Mouse (Mus musculus): ENCODE measurements at regions not wholly inside any gene's neighbourhood (a gene's known extent, or its start where the extent isn't known, plus 50 kb on each side); places are given as distances from the start of the nearest gene placed in this dataset.

DNA sequence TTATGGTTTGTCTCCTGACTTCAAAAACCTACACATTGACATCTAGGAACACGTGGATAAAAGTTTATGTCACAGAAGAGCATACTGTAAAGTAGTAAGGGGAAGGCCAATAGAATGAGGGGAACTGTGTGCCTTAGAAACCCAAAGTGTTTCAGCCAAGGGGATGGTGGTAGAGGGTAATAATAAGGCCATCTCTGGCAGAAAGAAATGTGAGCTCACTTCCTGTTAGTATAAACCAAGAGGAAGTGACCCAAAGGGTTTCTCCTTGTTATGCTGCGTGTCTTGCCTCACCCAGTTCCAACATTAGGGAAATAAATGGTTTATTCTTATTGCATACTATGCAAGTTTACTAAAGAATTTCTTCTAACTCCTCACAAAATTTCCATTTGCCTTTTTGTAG, 2982.4 kb upstream of the Lrrc6 start:
- no peak overlapping the region for H3K4me3 ChIP-seq
- no peak for ATAC-seq
- H3K9ac ChIP-seq: no peak overlapping the region
- H3K36me3 ChIP-seq: no peaks in the 10 kb centered on the region
- no peaks in the 10 kb centered on the region for H3K9me3 ChIP-seq (replicated peaks)
- H3K27ac ChIP-seq: no peak overlapping the region
- WGBS (ENCODE audit: insufficient replicate concordance): 40% methylated on average over 2 of the region's 2 CpGs
- H3K27me3 ChIP-seq (replicated peaks): no peaks in the 10 kb centered on the region
- H3K4me1 ChIP-seq: no peaks in the 10 kb centered on the region
- no peak overlapping the region for H3K4me2 ChIP-seq

DNA sequence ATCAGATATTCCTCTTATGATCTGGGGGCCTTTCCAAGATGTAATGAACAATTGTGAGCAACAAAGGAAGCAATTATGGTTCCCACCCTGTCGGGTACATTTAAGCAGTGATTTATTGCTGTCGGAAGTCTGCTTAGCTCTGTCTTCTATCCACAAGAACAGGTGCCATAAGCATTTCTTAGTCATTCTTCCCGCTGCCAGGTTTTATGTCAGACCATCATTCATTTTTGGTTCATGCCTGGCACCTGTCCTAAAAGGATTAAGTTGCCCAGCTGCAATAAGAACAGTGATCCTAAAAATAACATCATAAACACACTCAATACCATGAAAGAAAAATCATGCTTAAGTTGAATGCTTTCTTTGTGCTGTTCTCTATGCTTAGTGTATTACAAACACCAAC, 2980.4 kb upstream of the Lrrc6 start:
- no peak for ATAC-seq
- Histone ChIP-seq H3K4me2 (no peak overlapping the region), H3K4me3 (no peak overlapping the region), H3K4me1 (no peaks in the 10 kb centered on the region), H3K9ac (no peak overlapping the region), H3K27me3 (replicated peaks) (no peaks in the 10 kb centered on the region), H3K27ac (no peak overlapping the region), H3K36me3 (no peaks in the 10 kb centered on the region), H3K9me3 (replicated peaks) (no peaks in the 10 kb centered on the region)
- 55% methylated on average over 3 of the region's 3 CpGs for WGBS (ENCODE audit: insufficient replicate concordance)

DNA sequence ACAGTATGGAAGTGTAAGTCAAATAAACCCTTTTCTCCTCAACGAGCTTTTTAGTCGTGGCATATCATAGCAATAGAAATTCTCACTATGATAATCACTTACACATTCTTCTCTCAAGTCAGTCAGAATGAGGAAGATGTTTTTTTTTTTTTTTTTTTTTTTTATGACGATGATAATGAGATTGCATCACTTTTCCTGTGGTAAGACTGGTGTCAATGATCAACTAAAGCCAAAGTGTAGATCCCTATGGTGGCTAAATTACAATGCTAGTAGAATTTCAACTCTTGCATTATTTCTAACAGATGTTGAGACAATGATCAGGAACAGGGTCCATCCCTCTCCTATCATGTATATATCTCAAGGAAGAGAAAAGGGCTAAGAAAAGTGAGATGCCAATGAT, 2976.3 kb upstream of the Lrrc6 start:
- ATAC-seq: no peak
- no peaks in the 10 kb centered on the region for H3K4me1 ChIP-seq
- H3K4me3 ChIP-seq: no peak overlapping the region
- no peak overlapping the region for H3K4me2 ChIP-seq
- H3K9ac ChIP-seq: no peak overlapping the region
- WGBS (ENCODE audit: insufficient replicate concordance): 52% methylated on average over 3 of the region's 3 CpGs
- no peak overlapping the region for H3K27ac ChIP-seq
- no peaks in the 10 kb centered on the region for H3K36me3 ChIP-seq
- H3K27me3 ChIP-seq (replicated peaks): no peaks in the 10 kb centered on the region
- H3K9me3 ChIP-seq (replicated peaks): no peaks in the 10 kb centered on the region

DNA sequence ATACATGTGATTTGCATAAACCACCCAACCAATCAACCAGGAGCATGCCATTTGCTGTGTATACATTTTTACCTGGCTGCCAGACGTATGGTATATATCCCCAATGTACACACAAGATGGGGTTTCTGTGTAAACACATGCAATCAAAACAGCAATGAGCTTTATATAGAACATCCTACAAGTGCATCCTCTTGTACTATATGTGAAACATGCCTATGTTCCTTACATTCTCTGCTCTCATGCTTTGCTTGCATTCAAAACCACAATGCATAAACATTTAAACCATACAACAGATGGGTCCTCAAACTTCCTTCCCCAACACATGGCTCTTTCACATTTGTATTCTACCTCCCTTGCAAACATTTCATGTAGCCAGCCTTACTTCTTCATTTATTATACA, 2968.9 kb upstream of the Lrrc6 start:
- H3K4me3 ChIP-seq: no peak overlapping the region
- WGBS (ENCODE audit: insufficient replicate concordance): 54% methylated on average over 1 of the region's 1 CpGs
- ATAC-seq: no peak
- H3K9me3 ChIP-seq (replicated peaks): no peaks in the 10 kb centered on the region
- H3K27me3 ChIP-seq (replicated peaks): no peaks in the 10 kb centered on the region
- H3K27ac ChIP-seq: no peak overlapping the region
- H3K4me1 ChIP-seq: no peaks in the 10 kb centered on the region
- H3K9ac ChIP-seq: no peak overlapping the region
- no peak overlapping the region for H3K4me2 ChIP-seq
- no peaks in the 10 kb centered on the region for H3K36me3 ChIP-seq

DNA sequence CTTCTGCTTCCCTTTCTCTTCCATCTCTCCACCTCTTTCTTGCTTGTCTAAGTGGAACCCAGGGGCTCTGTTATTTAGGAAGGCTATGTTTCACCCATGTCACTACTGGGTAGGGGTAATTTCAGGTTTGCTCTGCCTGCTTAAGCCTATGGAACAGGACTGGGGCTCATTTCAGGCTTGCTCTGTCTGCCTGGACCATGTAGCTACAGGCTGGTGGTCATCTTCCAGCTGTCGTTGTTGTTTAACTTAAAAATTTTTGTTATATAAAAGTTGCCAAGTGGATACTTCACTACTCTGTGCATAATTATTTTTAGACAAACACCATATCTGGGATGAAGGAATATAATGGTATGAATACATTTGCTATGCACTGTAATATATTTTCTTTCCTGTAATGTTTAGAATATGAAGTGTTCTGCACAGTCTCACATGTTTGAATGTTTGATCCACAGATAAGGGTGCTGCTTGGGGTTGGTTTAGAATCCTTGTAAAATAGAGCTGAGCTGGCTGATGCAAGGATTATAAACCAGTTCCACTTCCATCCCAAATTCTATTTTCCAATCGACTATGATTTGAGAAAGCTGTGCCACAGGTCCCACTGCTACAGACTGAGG, 2960.0 kb upstream of the Lrrc6 start:
- Histone ChIP-seq H3K9ac (no peak overlapping the region), H3K27me3 (replicated peaks) (no peaks in the 10 kb centered on the region), H3K27ac (no peak overlapping the region), H3K4me1 (no peaks in the 10 kb centered on the region), H3K4me3 (no peak overlapping the region), H3K36me3 (no peaks in the 10 kb centered on the region), H3K9me3 (replicated peaks) (no peaks in the 10 kb centered on the region), H3K4me2 (no peak overlapping the region)
- no peak for ATAC-seq
- WGBS (ENCODE audit: insufficient replicate concordance): 54% methylated on average over 2 of the region's 2 CpGs

DNA sequence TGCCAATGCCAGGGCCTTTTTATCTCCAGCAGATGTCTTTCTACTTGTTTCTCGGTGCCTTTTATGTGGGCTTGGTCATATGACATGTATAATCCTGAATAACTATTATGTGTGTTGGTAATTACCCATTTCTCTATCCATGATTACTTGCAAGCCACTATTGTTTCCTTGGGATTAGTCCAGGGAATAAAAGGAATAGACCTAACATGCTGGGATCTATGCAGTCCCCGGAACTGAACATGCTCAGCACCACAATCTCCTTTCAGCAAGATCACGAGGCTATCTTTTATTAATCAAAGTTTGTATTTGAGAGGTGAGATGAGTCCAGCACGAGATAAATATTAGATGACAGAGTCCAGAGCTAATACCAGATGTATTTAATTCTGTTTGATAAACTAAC, 2956.8 kb upstream of the Lrrc6 start:
- Histone ChIP-seq H3K27ac (no peak overlapping the region), H3K36me3 (no peaks in the 10 kb centered on the region), H3K9me3 (replicated peaks) (no peaks in the 10 kb centered on the region), H3K9ac (no peak overlapping the region), H3K27me3 (replicated peaks) (no peaks in the 10 kb centered on the region), H3K4me1 (no peaks in the 10 kb centered on the region), H3K4me3 (no peak overlapping the region), H3K4me2 (no peak overlapping the region)
- 55% methylated on average over 4 of the region's 4 CpGs for WGBS (ENCODE audit: insufficient replicate concordance)
- no peak for ATAC-seq

DNA sequence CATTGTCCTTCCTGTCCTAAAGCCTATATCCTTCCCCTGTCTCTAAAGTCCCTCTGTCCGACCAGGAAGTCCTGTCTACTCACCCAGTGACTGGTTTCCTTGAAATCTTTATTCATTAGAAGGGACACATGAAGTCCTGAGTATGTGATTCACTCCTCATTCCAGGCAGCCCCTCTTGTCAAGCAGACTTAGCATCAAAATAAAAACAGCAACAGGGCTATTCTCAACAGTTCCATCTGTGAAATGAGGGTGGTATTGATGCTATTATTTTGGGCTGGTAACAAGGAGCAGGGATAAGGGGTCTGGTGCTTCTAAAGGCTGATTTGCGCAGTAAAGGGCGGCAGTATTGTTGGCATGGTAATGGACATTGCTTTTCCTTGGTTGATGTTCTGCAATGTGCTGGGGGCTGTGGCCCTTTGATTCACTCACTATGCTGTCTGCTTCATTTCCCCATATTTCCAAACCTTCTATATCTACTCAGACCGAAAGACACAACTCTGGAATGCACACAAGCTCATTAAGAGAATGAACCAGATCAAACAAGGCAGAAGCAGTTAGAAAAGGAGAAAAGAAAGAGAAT, 2955.6 kb upstream of the Lrrc6 start:
- H3K36me3 ChIP-seq: no peaks in the 10 kb centered on the region
- no peak overlapping the region for H3K4me2 ChIP-seq
- H3K9ac ChIP-seq: no peak overlapping the region
- H3K27me3 ChIP-seq (replicated peaks): no peaks in the 10 kb centered on the region
- H3K9me3 ChIP-seq (replicated peaks): no peaks in the 10 kb centered on the region
- ATAC-seq: no peak
- no peak overlapping the region for H3K27ac ChIP-seq
- 60% methylated on average over 4 of the region's 4 CpGs for WGBS (ENCODE audit: insufficient replicate concordance)
- H3K4me1 ChIP-seq: no peaks in the 10 kb centered on the region
- H3K4me3 ChIP-seq: no peak overlapping the region

DNA sequence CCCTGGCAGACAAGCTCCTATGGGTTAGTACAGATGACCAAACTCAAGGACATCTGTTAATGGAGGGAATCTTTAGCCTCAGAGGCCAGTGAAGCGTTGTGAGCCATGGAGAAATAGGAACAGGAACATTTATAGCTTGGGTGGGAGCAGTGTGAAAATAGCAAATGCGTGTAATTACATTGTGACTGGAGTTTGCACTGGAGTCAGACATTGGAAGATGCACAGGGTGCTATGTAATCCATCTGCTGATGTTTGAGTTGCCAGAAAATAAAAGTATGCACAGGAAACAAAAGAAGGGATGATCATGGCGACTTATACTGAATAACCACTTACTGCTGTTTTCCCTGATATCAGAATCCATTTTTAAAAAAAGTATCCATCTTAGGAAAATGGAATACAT, 2940.3 kb upstream of the Lrrc6 start:
- ATAC-seq: no peak
- Histone ChIP-seq H3K4me2 (no peak overlapping the region), H3K4me3 (no peak overlapping the region), H3K27me3 (replicated peaks) (no peaks in the 10 kb centered on the region), H3K9me3 (replicated peaks) (no peaks in the 10 kb centered on the region), H3K27ac (no peak overlapping the region), H3K4me1 (no peaks in the 10 kb centered on the region), H3K36me3 (no peaks in the 10 kb centered on the region), H3K9ac (no peak overlapping the region)
- WGBS (ENCODE audit: insufficient replicate concordance): 55% methylated on average over 3 of the region's 3 CpGs

DNA sequence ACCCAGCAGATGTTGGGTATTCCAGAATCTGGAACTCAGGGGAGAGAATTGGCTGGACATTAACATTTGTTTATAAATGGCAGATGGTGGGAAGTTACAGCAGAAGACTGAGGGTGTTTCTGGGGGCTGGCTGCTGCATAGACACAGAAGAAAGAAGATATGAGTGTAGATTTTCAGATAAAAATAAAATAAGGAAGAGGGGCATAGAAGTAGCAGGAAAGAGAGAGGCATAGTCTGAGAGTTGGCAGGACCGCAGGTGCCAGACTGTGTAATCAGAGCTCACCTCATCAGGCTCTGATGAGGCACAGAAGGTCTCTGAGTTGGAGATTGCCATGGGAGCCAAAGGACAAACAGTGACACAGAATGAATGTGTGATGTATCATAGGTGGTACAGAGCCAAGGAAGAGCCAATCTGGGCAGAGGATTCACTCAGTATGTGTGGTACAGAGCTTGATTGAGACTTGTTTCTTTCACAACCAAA, 2912.9 kb upstream of the Lrrc6 start:
- Histone ChIP-seq H3K4me3 (no peak overlapping the region), H3K27me3 (replicated peaks) (no peaks in the 10 kb centered on the region), H3K9ac (no peak overlapping the region), H3K36me3 (no peaks in the 10 kb centered on the region), H3K9me3 (replicated peaks) (no peaks in the 10 kb centered on the region), H3K4me1 (no peaks in the 10 kb centered on the region), H3K4me2 (no peak overlapping the region), H3K27ac (no peak overlapping the region)
- WGBS (ENCODE audit: insufficient replicate concordance): 87% methylated on average over 1 of the region's 1 CpGs
- ATAC-seq: no peak

DNA sequence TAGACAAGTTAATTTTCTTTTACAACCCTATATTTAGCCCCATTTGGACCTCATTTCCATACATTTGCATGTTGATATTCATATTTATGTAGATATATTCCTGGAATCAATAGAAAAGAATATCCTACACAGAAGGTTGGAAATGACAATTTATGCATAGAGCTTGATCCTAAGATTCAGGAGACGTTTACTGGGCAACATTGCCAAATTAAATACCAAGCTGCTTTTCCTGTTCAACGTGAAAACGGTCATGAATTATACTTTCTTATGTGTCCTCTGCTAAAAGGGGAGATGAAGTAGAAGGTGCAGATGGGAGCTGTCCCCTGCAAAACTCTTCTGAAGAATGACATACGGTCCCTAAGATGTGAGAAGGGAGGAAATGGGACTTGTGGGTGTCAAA, 2888.9 kb upstream of the Lrrc6 start:
- no peak overlapping the region for H3K27ac ChIP-seq
- no peak overlapping the region for H3K4me3 ChIP-seq
- no peaks in the 10 kb centered on the region for H3K27me3 ChIP-seq (replicated peaks)
- H3K36me3 ChIP-seq: no peaks in the 10 kb centered on the region
- no peaks in the 10 kb centered on the region for H3K4me1 ChIP-seq
- no peak overlapping the region for H3K9ac ChIP-seq
- no peak for ATAC-seq
- WGBS (ENCODE audit: insufficient replicate concordance): 68% methylated on average over 4 of the region's 4 CpGs
- H3K4me2 ChIP-seq: no peak overlapping the region
- no peaks in the 10 kb centered on the region for H3K9me3 ChIP-seq (replicated peaks)

DNA sequence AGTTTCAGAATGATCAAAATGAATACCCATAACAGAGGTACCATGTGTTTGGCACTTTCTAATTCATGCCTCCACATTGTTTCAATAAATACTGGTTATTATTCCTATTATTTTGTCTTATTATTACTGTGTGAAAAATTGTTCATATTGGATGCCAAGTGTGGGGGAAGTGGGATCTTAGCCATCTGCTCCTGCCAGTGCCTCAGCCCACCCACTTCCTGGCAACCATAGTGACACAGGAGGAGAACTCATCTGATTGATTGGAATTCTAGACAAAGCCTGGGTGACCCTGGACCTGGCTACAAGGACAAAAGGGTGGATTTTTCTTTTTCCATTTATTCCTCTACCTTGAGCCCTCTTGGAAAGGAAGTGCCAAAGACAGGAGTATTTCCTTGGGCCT, 2886.8 kb upstream of the Lrrc6 start:
- no peak for ATAC-seq

DNA sequence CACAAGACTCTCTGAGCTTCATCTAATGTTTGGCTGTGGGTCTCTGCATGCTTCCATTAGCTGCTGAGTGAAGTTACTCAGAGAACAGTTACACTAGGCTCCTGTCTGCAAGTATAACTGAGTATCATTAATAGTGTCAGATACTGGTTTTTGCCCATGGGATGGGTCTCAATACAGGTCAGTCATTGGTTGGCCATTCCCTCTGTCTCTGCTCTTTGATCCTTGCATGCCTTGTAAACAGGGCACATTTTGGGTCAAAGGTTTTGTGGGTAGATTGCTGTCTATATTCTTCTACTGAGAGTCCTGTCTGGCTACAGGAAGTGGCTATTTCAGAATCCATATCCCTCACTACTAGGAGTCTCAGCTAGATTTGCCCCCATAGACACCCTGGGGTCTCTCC, 2864.7 kb upstream of the Lrrc6 start:
- no peaks in the 10 kb centered on the region for H3K36me3 ChIP-seq
- no peaks in the 10 kb centered on the region for H3K4me1 ChIP-seq
- no peak for ATAC-seq
- no peak overlapping the region for H3K4me2 ChIP-seq
- H3K9me3 ChIP-seq (replicated peaks): no peaks in the 10 kb centered on the region
- H3K27ac ChIP-seq: no peak overlapping the region
- no peaks in the 10 kb centered on the region for H3K27me3 ChIP-seq (replicated peaks)
- H3K9ac ChIP-seq: no peak overlapping the region
- H3K4me3 ChIP-seq: no peak overlapping the region

More for the DNA sequence above, 2886.8 kb upstream of the Lrrc6 start:
- Histone ChIP-seq H3K27me3 (replicated peaks) (no peaks in the 10 kb centered on the region), H3K4me1 (no peaks in the 10 kb centered on the region), H3K4me3 (no peak overlapping the region), H3K9me3 (replicated peaks) (no peaks in the 10 kb centered on the region), H3K9ac (no peak overlapping the region), H3K36me3 (no peaks in the 10 kb centered on the region), H3K27ac (no peak overlapping the region), H3K4me2 (no peak overlapping the region)

DNA sequence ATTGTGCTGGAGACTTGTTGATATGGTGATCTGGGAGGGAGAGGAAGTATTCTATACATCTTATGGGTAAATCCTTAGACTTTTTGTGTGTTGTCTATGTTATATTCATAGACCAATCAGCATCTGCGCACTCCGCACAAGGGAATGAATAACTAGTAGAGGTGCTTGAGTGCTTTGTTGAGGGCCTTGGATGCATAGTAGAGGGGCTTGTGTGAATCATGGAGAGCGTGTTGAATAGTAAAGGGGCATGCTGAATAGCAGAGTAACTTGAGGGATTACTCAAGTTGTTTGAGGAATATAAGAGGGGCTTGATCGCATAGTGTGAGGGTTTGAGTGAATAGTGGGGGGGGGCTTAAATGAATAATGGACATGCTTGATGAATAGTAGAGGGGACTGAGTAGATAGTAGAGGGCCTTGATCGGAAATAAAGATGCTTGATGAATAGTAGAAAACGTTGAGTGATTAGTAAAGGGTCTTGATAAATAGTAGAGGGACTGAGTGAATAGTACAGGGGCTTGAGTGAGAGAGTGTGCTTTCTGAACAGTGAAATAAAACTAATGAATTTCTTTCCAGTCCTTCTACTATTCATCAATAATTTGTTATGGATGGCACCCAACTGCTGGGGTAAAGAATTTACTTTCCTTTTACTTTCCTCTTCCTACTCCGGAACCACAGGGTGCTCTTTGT, 2849.5 kb upstream of the Lrrc6 start:
- no peaks in the 10 kb centered on the region for H3K27me3 ChIP-seq (replicated peaks)
- WGBS (ENCODE audit: insufficient replicate concordance): 71% methylated on average over 7 of the region's 7 CpGs
- ATAC-seq: no peak

More for the DNA sequence above, 2849.5 kb upstream of the Lrrc6 start:
- Histone ChIP-seq H3K9ac (no peak overlapping the region), H3K9me3 (replicated peaks) (no peaks in the 10 kb centered on the region), H3K4me2 (no peak overlapping the region), H3K4me3 (no peak overlapping the region), H3K27ac (no peak overlapping the region), H3K4me1 (no peaks in the 10 kb centered on the region), H3K36me3 (no peaks in the 10 kb centered on the region)

Data from liver, embryonic 12.5 days (tissue).